9 mouse cellular contexts compared by ENCODE assay signal in the genomic region with DNA sequence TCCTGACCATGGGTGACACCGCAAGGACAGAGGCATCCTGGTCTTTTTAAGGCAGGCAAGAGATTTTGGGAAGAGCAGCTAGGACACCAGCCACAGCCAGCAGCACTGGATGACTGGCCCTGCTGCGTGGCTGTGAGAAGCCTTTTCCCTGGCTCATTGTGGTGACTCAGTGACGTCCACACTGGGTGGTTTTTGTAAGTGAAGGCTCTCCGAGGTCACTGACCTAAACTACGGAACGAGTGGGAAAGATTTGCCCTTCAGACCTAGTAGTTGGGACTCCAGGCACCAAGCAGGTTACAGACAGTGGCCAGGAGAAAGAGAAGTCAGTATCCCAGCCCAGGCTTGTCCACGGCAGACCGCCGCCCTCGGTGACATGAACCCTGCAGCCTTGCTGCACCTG. TPM values are rescaled to one million over a fixed set of nuclear protein-coding genes. Genes with fewer than 3 reads are reported as not detected.
DNase-seq lines count a peak whose midpoint lies in the region; ATAC-seq and TF ChIP-seq lines count a peak whose summit lies in the region.
"Had no signal": no experiment of that assay in that cellular context is flagged by ENCODE, and none has a peak within 500 bp of the region (broad histone marks: within the 10 kb centered on the region; RNA-seq: fewer than 3 reads in every experiment).

No protein-coding gene starts in this region.

- TF ChIP-seq CTCF in kidney, adult 2 months (conservative IDR thresholded peaks at IDR 0.05; ENCODE audit: insufficient read depth, insufficient read length, low read depth, low read length): no peak

- intact Hi-C loops in heart, postnatal 25 days (cut with DNase I): no loop called here

- no peaks in the 10 kb centered on the region for H3K36me3 ChIP-seq in kidney, adult 2 months (ENCODE audit: control insufficient read depth, insufficient read depth, low read length)
- H3K36me3 ChIP-seq in kidney, embryonic 16.5 days (ENCODE audit: insufficient read depth, low read length): no peaks in the 10 kb centered on the region
- H3K36me3 ChIP-seq in embryonic facial prominence, embryonic 15.5 days: no peaks in the 10 kb centered on the region
- peaks cover 13% of the 10 kb centered on the region for H3K36me3 ChIP-seq in midbrain, embryonic 14.5 days (ENCODE audit: control insufficient read depth, insufficient read depth, low read length)
- H3K36me3 ChIP-seq: limb, embryonic 13.5 days had no signal

- no peak overlapping the region for H3K4me3 ChIP-seq in kidney, adult 2 months (ENCODE audit: insufficient read depth, low read depth, low read length)
- H3K4me3 ChIP-seq in kidney, embryonic 16.5 days (ENCODE audit: low read length): no peak overlapping the region
- no peak overlapping the region for H3K4me3 ChIP-seq in embryonic facial prominence, embryonic 15.5 days (replicated peaks)
- no peak overlapping the region for H3K4me3 ChIP-seq in midbrain, embryonic 14.5 days (replicated peaks; ENCODE audit: low read depth, low read length)
- H3K4me3 ChIP-seq: limb, embryonic 13.5 days had no signal

- peaks cover 20% of the 10 kb centered on the region for H3K4me1 ChIP-seq in kidney, adult 2 months (ENCODE audit: control insufficient read depth, insufficient read depth, low read length)
- peaks cover 36% of the 10 kb centered on the region for H3K4me1 ChIP-seq in kidney, embryonic 16.5 days (ENCODE audit: insufficient read depth, low read length)
- peaks cover 90% of the 10 kb centered on the region for H3K4me1 ChIP-seq in embryonic facial prominence, embryonic 15.5 days
- peaks cover 42% of the 10 kb centered on the region for H3K4me1 ChIP-seq in midbrain, embryonic 14.5 days (ENCODE audit: control insufficient read depth, insufficient read depth, low read length)

- WGBS in kidney, adult 2 months: 71% methylated on average over 10 of the region's 10 CpGs
- 82% methylated on average over 10 of the region's 10 CpGs for WGBS in kidney, embryonic 16.5 days
- 83% methylated on average over 10 of the region's 10 CpGs for WGBS in embryonic facial prominence, embryonic 15.5 days
- 74% methylated on average over 10 of the region's 10 CpGs for WGBS in midbrain, embryonic 14.5 days

- no peak for ATAC-seq in kidney, embryonic 16.5 days (ENCODE audit: low FRiP score, low TSS enrichment)
- no peak for ATAC-seq in embryonic facial prominence, embryonic 15.5 days (ENCODE audit: insufficient number of reproducible peaks, low FRiP score, low TSS enrichment, low read depth)
- ATAC-seq in midbrain, embryonic 14.5 days (ENCODE audit: low FRiP score, low TSS enrichment): no peak

- no peak overlapping the region for H3K4me2 ChIP-seq in kidney, embryonic 16.5 days (replicated peaks; ENCODE audit: low read depth, low read length)
- H3K4me2 ChIP-seq in embryonic facial prominence, embryonic 15.5 days (replicated peaks): no peak overlapping the region
- H3K4me2 ChIP-seq in midbrain, embryonic 14.5 days (ENCODE audit: low read length): no peak overlapping the region
- H3K4me2 ChIP-seq: limb, embryonic 13.5 days had no signal

- no peak overlapping the region for H3K9ac ChIP-seq in kidney, embryonic 16.5 days (replicated peaks; ENCODE audit: low read length)
- H3K9ac ChIP-seq in embryonic facial prominence, embryonic 15.5 days: no peak overlapping the region
- no peak overlapping the region for H3K9ac ChIP-seq in midbrain, embryonic 14.5 days (replicated peaks; ENCODE audit: low read length)

- H3K9me3 ChIP-seq in kidney, embryonic 16.5 days (ENCODE audit: low read length): no peaks in the 10 kb centered on the region
- H3K9me3 ChIP-seq in embryonic facial prominence, embryonic 15.5 days (replicated peaks): no peaks in the 10 kb centered on the region
- no peaks in the 10 kb centered on the region for H3K9me3 ChIP-seq in midbrain, embryonic 14.5 days (ENCODE audit: control insufficient read depth, low read length)
- H3K9me3 ChIP-seq: limb, embryonic 13.5 days had no signal

- peak overlapping the region; percentile 80; the same call in 1 of the 2 replicates for H3K27ac ChIP-seq in kidney, adult 2 months (ENCODE audit: insufficient read depth, low read depth, low read length)
- H3K27ac ChIP-seq in kidney, embryonic 16.5 days (ENCODE audit: low read length): no peak overlapping the region
- peak overlapping the region; percentile 82; the same call in 1 of the 2 replicates for H3K27ac ChIP-seq in embryonic facial prominence, embryonic 15.5 days (replicated peaks)
- peak overlapping the region; percentile 15; the same call in 1 of the 2 replicates for H3K27ac ChIP-seq in midbrain, embryonic 14.5 days (replicated peaks; ENCODE audit: low read depth, low read length)

- TF ChIP-seq POLR2A in kidney, adult 2 months (IDR thresholded peaks at IDR 0.05; ENCODE audit: low read depth, low read length): no peak

- H3K27me3 ChIP-seq in kidney, adult 2 months (replicated peaks; ENCODE audit: control insufficient read depth, insufficient read depth, low read length): no peaks in the 10 kb centered on the region
- H3K27me3 ChIP-seq in kidney, embryonic 16.5 days (ENCODE audit: insufficient read depth, low read length): no peaks in the 10 kb centered on the region
- no peaks in the 10 kb centered on the region for H3K27me3 ChIP-seq in embryonic facial prominence, embryonic 15.5 days
- H3K27me3 ChIP-seq in midbrain, embryonic 14.5 days (ENCODE audit: control insufficient read depth, insufficient read depth, low read length): no peaks in the 10 kb centered on the region
- H3K27me3 ChIP-seq: limb, embryonic 13.5 days had no signal

- DNase-seq in kidney, adult 2 months: no peak
- peak; percentile 85 for DNase-seq in adrenal gland, adult 2 months
- no peak for DNase-seq in midbrain, embryonic 14.5 days
- no peak for DNase-seq in gastrocnemius, adult 18-20 months (ENCODE audit: low spot score)
- DNase-seq in urinary bladder, postnatal 25 days (ENCODE audit: low spot score): no peak
- DNase-seq in heart, postnatal 25 days (ENCODE audit: low spot score): no peak

RNA-seq across cellular contexts. Expression of a gene that starts 11.5 kb away (rescaled TPM):
- polyA plus RNA-seq in kidney, adult 2 months (2012; rRNA removed): 24.6 and 32.3 TPM in 2 replicates
- polyA plus RNA-seq in kidney, embryonic 16.5 days (2015; fragmentation: Nextera tagmentation; extraction: Ambion mirVana): 24.7 and 28.7 TPM in 2 replicates
- 10 to 100 TPM; 23.3 to 45.5 TPM for total RNA-seq in adrenal gland, adult 2 months (2021)
- polyA plus RNA-seq in adrenal gland, adult 2 months (2012; rRNA removed): 56.8 and 73.5 TPM in 2 replicates
- polyA plus RNA-seq in embryonic facial prominence, embryonic 15.5 days (2015; fragmentation: Nextera tagmentation; extraction: Ambion mirVana): 69.3 and 70.8 TPM in 2 replicates
- 97.9 and 101 TPM in 2 replicates for polyA plus RNA-seq in midbrain, embryonic 14.5 days (2014; fragmentation: Nextera tagmentation; extraction: Ambion mirVana)
- total RNA-seq in gastrocnemius, adult 18-20 months (2021): 1 to 10 TPM; 6.1 to 8.9 TPM
- total RNA-seq in heart, postnatal 25 days (2021): 10 to 100 TPM; 11.9 to 13.8 TPM

RNA-seq across cellular contexts. Expression of a gene that starts 18.5 kb away (rescaled TPM):
- 0.33 TPM in 1 of 2 replicates, not detected in the other for polyA plus RNA-seq in kidney, adult 2 months (2012; rRNA removed)
- 8.3 and 9.8 TPM in 2 replicates for polyA plus RNA-seq in kidney, embryonic 16.5 days (2015; fragmentation: Nextera tagmentation; extraction: Ambion mirVana)
- total RNA-seq in adrenal gland, adult 2 months (2021): 1 to 10 TPM in 1 of 2 experiments, not detected in 1; 2.2 TPM
- 0.42 TPM in 1 of 2 replicates, not detected in the other for polyA plus RNA-seq in adrenal gland, adult 2 months (2012; rRNA removed)
- 1.7 and 2.2 TPM in 2 replicates for polyA plus RNA-seq in embryonic facial prominence, embryonic 15.5 days (2015; fragmentation: Nextera tagmentation; extraction: Ambion mirVana)
- polyA plus RNA-seq in midbrain, embryonic 14.5 days (2014; fragmentation: Nextera tagmentation; extraction: Ambion mirVana): 1.8 TPM in 1 of 2 replicates, not detected in the other
- under 1 TPM in 1 of 2 experiments, not detected in 1; 0.74 TPM for total RNA-seq in gastrocnemius, adult 18-20 months (2021)
- total RNA-seq in heart, postnatal 25 days (2021): 1 to 10 TPM in 1 of 2 experiments, not detected in 1; 1.4 TPM

RNA-seq across cellular contexts. Expression of a gene that starts 27.7 kb away (rescaled TPM):
- polyA plus RNA-seq in kidney, adult 2 months (2012; rRNA removed): 1.2 and 1.3 TPM in 2 replicates
- polyA plus RNA-seq in kidney, embryonic 16.5 days (2015; fragmentation: Nextera tagmentation; extraction: Ambion mirVana): 5.5 and 6.3 TPM in 2 replicates
- total RNA-seq in adrenal gland, adult 2 months (2021): 1 to 10 TPM; 3.7 to 4.6 TPM
- 1.6 and 3.6 TPM in 2 replicates for polyA plus RNA-seq in adrenal gland, adult 2 months (2012; rRNA removed)
- 0.95 and 1.2 TPM in 2 replicates for polyA plus RNA-seq in embryonic facial prominence, embryonic 15.5 days (2015; fragmentation: Nextera tagmentation; extraction: Ambion mirVana)
- 1.3 TPM in 1 of 2 replicates, not detected in the other for polyA plus RNA-seq in midbrain, embryonic 14.5 days (2014; fragmentation: Nextera tagmentation; extraction: Ambion mirVana)
- total RNA-seq in gastrocnemius, adult 18-20 months (2021): under 1 TPM; 0.81 to 0.89 TPM
- total RNA-seq in heart, postnatal 25 days (2021): 1 to 10 TPM; 1.7 to 3.1 TPM

RNA-seq across cellular contexts. Expression of a gene that starts 38.8 kb away (rescaled TPM):
- 0.15 TPM in 1 of 2 replicates, not detected in the other for polyA plus RNA-seq in kidney, adult 2 months (2012; rRNA removed)
- not detected in 2 replicates for polyA plus RNA-seq in kidney, embryonic 16.5 days (2015; fragmentation: Nextera tagmentation; extraction: Ambion mirVana)
- under 1 TPM in 1 of 2 experiments, not detected in 1; 0.14 TPM for total RNA-seq in adrenal gland, adult 2 months (2021)
- polyA plus RNA-seq in adrenal gland, adult 2 months (2012; rRNA removed): 0.06 TPM in 1 of 2 replicates, not detected in the other
- polyA plus RNA-seq in embryonic facial prominence, embryonic 15.5 days (2015; fragmentation: Nextera tagmentation; extraction: Ambion mirVana): 0.08 TPM in 1 of 2 replicates, not detected in the other
- not detected in 2 replicates for polyA plus RNA-seq in midbrain, embryonic 14.5 days (2014; fragmentation: Nextera tagmentation; extraction: Ambion mirVana)
- under 1 TPM in 1 of 2 experiments, not detected in 1; 0.16 TPM for total RNA-seq in gastrocnemius, adult 18-20 months (2021)
- total RNA-seq in heart, postnatal 25 days (2021): not detected

RNA-seq across cellular contexts. Expression of a gene that starts 56.5 kb away (rescaled TPM):
- polyA plus RNA-seq in kidney, adult 2 months (2012; rRNA removed): 65.7 and 72.7 TPM in 2 replicates
- polyA plus RNA-seq in kidney, embryonic 16.5 days (2015; fragmentation: Nextera tagmentation; extraction: Ambion mirVana): 70.8 and 74.2 TPM in 2 replicates
- 10 to 100 TPM; 60.4 to 65.2 TPM for total RNA-seq in adrenal gland, adult 2 months (2021)
- 46.0 and 61.1 TPM in 2 replicates for polyA plus RNA-seq in adrenal gland, adult 2 months (2012; rRNA removed)
- 50.1 and 54.8 TPM in 2 replicates for polyA plus RNA-seq in embryonic facial prominence, embryonic 15.5 days (2015; fragmentation: Nextera tagmentation; extraction: Ambion mirVana)
- 47.0 and 51.2 TPM in 2 replicates for polyA plus RNA-seq in midbrain, embryonic 14.5 days (2014; fragmentation: Nextera tagmentation; extraction: Ambion mirVana)
- 10 to 100 TPM; 21.1 to 22.9 TPM for total RNA-seq in gastrocnemius, adult 18-20 months (2021)
- 10 to 100 TPM; 43.0 to 43.9 TPM for total RNA-seq in heart, postnatal 25 days (2021)
